Mouse (Mus musculus) lung, adult 18-20 months (tissue): ENCODE results near the gene Rala.

Experiments
- DNase-seq, 2 experiments: peaks; one replicate each; pipeline ENCODE4 v3.0.0; 2022; ENCODE audit warnings: mixed read lengths in 2 of 2

Gene Rala

DNA sequence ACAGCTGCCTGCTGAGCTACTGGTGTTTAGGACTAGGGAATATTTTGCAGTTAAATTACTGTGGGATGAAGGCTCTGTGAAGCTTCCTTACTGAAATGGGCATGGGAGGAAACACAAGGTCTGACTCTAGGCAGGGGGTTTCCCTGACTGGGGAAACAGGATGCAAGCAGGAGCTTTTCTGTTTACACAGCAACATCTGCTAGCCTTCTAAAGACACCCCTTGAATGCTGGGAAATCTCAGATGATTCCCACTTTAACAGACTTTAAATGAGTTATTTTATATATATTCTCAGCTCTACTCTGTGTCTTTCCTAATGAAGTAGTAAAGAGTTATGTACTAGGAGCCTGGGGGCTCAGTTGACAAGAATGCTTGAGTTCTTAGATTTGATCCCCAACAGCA is 65.0 kb downstream of the Rala start:
- DNase-seq: no peak

DNA sequence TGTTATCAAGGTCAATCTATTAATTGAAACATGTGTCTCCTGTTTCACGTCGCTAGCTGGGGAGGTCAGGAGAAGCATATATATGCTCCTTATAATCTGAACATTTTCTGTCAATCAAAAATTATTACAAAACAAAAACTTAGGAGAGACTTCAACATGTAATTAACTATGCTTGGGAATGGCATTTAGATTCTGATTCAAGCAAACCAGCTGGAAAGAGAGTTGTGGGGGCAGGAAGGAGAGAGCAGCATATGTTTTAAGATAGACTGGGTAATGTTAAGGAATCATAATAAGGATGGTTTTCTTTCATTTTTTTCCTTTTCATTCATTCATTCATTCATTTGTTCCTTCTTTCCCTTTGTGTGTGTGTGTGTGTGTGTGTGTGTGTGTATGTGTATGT is 77.3 kb downstream of the Rala start:
- no peak for DNase-seq

DNA sequence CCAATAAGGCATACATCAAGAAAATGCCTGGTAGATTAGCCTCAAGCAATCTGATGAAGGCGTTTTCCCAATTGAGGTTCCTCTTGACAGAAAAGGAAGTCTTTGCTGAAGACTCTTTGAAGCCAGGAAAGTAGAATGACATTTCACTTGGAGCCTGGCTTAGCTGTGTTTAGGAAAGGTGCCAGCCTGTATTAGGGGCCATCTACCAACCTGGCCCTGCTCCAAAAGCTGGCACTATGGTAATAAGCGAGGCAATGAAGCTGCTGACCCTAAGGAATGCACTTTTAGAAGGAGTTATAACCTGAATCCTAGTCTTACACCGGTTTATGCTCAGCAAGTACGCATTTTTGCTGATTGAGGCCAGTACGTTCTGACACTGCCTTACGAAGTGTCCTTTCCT is 83.5 kb downstream of the Rala start:
- no peak for DNase-seq

DNA sequence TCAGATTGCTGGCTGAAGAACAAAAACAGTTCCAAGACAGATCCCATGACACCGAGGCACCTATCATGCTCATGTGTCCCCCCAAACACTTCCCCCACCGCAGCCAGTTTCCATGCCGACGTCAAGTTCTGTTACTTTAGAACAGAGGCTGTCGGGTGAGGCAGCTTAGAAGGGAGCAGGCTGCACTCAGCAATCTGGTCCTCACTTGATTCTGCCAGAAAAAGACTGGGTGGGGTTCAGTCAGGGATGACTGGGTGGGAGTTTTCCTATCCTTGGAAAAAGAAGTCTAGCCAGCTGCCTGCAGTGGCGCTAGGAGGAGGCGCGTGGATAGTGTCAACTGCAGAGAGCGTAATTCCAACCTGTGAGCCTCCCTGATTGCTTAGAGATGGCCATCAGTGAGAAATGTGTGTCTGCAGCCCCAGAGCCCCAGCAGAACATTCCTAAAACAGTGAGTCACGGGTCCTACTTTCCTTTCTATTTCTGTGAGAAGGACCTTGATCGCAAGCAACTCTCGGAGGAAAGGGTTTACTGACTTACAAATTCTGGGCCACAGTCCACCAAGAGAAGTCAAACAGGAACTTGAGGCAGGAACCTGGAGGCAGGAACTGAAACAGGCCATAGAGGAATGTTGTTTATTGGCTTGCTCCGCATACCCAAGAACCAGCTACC is 84.5 kb downstream of the Rala start:
- no peak for DNase-seq

DNA sequence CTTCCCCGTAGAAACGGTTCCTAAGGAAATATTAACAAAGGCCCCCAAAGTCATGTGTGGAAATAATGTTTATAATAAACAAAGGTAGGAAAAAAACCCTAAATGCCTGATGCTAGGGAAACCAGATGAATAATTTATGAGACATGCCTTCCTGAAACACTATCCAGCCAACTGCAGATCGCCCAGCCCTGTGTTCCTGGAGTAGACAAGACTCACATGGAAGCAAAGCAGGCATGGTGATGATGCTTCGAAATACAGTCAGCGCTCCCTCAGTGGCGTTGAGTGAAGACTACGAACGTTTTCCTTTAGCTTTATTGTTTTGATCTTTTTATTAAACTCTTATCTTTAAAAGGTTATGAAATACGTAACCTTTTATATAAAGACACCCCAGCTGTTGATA is 87.0 kb downstream of the Rala start:
- DNase-seq: no peak

DNA sequence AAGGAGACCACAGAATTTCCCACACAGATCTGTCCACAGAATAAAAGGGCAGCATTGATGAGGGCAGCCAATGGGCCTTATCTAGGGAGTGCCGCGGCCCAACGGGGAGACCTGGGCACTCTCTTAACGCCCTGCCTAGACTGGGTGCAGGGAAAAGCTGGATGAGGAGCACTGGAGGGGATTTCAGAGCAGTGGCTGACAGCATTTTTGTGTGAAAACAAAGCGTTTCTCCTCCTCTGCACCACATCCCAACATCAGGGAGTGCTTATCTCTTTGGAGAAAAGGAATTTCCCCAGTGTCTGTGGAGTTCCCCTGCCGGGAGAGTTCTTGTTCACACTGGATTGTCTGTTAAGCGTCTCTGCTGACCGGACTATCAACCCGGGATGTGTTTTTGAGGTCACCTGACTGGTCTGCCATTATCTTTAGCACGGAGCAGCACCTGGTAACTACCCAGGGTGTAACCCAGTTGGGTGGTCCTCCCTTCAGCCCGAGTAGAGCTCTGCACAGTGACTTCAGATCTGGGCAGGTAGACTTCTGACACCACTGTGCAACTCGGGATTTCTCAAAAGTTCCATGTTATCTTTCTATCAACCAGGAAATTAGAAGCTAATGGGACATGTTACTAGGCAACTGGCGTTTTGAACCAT is 88.4 kb downstream of the Rala start:
- no peak for DNase-seq

DNA sequence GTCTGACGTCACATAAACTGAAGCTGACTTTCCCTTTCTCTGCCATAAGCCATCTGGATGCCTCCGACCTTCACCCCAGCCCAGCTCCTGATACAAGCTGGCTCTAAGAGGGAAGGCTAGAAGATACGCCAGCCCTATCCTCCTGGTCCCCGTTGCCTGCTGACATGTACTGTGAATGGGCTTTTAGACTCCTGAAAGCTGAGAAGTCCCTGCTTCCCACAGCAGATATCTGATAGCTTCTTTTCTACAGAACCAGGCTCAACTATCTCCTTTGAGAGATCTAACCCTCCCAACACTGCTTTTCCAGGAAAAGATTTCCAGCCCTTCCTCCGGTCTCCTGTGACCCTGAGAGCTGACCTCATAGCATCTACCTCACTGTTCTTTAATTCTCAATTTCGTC is 89.3 kb downstream of the Rala start:
- DNase-seq: no peak

DNA sequence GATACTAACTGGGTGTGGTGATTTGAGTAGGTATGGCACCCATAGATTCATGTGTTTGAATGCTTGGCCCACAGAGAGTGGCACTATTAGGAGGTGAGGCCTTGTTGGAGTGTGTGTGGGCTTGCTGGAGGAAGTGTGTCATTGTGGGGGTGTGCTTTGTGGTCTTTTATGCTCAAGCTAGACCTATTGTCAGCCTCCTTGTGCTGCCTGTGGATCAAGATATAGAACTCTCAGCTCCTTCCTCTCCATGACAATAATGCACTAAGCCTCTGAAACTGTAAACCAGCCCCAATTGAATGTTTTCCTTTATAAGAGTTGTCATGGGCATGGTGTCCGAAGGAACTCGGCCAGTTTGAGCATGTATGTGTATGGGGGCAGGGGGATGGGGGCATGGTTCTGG is 100.7 kb downstream of the Rala start:
- no peak for DNase-seq

DNA sequence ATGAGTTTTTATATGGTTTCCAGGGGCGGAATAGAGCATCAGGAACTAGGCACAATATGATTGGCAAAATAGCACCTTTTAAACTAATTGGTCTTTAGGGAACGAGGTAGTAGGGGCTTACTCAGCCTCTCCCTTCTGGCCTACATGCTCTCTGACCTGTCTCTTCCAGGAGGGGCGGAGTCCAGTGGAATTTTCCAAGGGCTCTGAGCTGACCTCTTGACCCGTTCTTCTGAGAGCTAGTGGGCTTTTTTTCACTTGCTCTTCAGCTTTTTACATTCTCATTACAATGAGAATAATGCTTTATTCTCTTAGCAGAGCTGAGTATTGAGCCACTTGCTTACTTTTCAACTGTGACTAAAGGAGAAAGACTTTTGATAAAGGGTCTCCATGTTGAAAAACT is 101.3 kb downstream of the Rala start:
- no peak for DNase-seq

DNA sequence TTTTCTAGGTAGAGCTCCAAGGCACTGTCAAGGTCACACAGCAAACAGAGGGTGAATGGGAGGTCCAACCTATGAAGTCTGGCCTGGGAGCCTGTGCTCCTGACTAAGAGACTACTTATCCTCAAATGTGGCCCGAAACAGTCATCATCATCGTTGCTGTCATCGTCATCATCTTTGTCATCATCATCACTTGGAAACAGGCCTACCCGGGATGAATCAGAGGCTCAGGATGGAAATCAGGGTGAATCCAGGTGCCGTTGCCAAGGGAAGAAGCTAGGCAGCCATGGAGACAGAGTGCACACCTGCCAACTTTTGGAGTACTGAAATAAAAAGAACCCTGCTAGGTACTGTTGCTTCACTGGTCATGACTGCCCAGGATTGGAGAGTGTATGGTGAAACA is 104.9 kb downstream of the Rala start:
- DNase-seq: no peak

DNA sequence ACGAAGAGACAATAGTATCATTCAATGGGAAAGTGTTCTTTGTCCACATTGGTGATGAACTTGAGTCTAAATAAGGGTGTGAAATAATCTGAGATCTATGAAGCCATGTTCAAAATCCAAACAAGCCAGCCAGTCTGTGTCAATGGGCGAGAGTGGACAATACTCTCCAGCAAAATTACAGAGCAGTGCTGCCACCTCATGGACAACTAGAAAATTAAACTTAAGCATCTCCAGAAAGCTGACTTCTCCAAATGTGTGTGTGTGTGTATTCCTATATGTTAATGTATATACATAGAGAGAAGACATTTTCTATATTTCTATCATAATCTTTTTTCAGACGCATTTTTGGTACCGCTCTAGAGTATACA is 105.6 kb downstream of the Rala start:
- peak; percentile 35 to 60 for DNase-seq

DNA sequence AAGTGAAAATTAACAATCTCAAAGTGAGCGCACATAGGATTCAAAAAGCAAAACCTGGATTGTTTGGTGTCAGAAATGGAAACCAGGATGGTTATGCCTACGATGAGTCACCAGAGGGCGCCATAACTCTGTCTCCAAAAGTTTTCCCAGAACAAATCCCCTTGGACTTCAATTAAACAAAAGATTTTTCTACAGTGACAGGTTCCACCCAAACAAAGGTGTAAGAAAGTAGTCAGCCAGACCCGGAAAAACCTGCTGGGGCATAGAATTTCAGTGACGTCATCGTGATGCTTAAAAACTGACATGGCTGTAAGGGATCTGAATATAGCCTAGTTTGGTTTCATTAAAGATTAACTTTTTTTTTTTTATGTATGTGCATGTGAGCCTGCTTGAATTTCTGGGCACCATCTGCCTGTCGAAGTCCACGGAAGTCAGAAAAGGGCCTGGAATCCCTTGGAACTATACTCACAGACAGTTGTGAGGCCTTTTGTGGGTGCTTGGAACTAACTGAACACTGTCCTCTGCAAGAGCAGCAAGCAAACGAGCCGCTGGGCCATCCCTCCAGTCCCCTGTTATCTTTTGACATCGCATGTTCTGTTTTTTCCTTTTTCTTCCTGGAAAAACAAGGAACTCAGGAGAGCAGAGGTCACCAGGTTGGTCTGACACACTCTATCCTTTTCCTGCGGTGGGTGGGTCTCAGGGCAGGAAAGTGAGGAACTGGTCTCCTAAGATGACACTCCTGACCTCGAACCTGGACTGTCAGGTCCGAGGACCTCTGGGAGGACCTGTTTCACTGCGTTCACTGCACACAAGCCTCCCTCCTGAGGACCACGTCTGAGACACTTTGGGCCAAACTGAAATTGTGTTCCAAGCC is 106.2 kb downstream of the Rala start:
- DNase-seq: peak in 1 of 2 experiments; percentile 30

DNA sequence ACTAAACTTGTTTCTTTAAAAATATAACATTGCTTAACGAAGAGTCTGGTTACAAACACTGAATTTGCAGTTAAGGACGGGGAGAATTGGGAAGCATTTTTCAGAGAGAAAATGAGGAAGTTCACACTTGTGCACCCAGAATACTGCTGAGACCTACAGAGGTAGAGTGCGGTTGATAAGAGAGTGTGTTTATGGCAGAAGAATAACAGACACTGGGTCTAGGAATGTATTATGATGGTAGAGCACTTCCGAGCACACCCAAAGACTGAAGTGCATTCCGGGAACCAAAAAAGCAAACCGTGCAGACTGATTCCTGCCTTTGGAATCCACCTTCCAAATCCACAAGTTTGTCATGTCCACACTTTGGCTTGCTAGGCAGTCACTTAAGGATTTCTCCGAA is 107.2 kb downstream of the Rala start:
- DNase-seq: no peak

DNA sequence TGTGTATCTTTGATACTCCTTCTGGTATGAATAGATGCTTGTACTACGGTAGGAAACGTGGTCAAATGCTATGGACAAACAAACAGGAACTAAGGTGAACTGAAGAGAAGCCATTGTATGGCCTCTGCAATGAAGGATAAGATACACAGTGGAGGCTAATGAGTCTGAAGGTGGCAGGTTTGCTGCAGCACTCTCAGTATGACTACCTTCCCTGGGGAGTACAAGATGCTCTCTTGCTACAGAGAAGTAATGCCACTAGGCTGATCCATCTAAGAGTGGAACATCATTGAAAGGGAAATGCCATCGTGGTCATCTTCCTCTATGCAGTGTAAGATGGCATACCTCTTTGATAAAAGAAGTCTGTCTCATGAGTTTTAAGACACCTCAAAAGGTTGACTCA is 111.1 kb downstream of the Rala start:
- DNase-seq: no peak
